Mouse (Mus musculus) spleen, embryonic (tissue): ENCODE measurements around the gene Ryr3.
"Not testable (repeated sequence)": the region's sequence is repeated elsewhere in the genome, so short reads cannot be mapped to it uniquely, and the experiment has no call there.

Experiments
- CTCF ChIA-PET: fragments of 350-600 bp; sonication (Branson Sonifier 250); formaldehyde crosslinking; loops from one replicate; lab custom pipeline; 2022; lab: Charles Lee

Ryr3 gene

GRCm38 (mm10) chr2:113104609-113105008, 112.3 kb downstream of the Ryr3 start:
- CTCF ChIA-PET: no interaction called here

DNA sequence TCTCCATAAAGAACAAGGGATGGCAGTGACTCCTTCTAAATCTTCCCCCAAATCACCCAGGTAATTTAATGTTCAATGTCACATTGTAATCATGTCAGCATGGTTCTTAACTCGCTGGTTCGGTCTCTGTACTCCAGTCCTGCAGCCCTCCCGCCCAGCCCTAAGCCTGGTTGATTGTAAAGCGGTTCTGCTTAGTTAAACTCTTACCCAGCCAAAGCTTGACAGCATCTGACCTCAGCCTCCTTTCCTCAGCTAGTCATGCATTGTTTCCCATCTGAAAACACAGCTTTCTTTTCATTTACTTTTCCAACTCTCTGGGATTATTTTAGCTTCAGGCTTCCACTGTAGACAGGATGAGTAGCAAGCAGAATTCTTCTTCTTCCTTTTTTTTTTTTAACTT, 121.7 kb downstream of the Ryr3 start:
- CTCF ChIA-PET: no interaction called here

DNA sequence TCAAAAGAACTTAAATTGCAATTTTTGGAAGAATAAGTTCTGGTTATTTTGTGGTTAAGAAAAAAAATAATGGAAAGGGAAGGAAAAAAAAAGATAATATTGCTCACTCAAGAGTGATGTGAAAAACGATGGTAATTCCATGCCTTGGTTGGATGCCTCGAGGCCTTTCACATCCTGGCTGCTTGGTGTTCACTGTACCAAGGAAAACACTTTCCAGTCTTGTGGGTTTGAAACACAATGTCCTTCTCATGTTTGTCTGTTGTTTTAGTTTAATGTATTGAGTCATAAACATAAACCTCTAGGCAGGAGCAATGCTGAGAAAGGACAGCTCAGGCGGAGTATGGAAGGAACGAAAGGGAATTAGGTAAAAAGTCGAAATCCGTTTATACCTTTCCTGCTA, 122.8 kb downstream of the Ryr3 start:
- CTCF ChIA-PET: no interaction called here

GRCm38 (mm10) chr2:113092756-113093155, 124.1 kb downstream of the Ryr3 start:
- CTCF ChIA-PET: no interaction called here

GRCm38 (mm10) chr2:113091316-113091715, 125.6 kb downstream of the Ryr3 start:
- CTCF ChIA-PET: not testable (repeated sequence)

DNA sequence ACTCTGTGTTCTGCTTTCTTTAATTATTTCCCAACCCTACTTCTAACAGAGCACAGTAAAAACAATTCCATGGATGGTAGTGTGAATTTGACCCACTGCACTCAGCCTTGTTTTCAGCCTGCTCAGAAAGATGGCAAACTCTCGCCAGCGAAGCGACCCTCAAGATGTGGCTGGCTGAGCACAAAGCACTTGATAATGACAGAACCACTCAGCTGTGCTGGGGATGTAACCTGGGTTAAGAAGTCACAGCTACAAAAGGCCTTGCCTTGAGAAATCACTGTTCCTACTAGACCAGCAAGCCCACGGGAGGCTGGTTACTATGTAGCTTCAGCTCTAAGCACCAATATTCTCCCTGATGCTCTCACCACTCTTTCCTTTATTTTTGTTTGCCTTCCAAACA, 140.5 kb downstream of the Ryr3 start:
- CTCF ChIA-PET: no interaction called here

DNA sequence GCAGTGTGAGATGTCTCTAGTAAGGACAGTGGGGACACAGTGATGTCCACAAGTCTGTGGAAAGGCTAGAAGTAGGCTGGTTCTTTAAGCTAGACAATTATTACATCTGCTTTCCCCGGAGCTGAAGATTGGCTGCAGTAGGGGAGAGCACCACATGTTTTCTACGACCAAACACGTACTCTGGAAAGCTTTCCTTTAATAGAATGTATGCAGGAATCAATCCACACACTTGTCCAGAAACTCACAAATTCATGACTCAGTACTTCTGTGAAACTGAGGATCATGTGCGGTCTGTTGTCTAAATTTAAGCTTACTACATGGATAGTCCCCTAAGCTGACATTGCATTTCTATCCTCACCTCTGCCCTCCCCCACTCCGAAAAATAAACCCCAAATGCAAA, 157.5 kb downstream of the Ryr3 start:
- CTCF ChIA-PET: no interaction called here

- CTCF ChIA-PET: no interaction called here
Measured at GRCm38 (mm10) chr2:113058914-113059313, 158.0 kb downstream of the Ryr3 start.

DNA sequence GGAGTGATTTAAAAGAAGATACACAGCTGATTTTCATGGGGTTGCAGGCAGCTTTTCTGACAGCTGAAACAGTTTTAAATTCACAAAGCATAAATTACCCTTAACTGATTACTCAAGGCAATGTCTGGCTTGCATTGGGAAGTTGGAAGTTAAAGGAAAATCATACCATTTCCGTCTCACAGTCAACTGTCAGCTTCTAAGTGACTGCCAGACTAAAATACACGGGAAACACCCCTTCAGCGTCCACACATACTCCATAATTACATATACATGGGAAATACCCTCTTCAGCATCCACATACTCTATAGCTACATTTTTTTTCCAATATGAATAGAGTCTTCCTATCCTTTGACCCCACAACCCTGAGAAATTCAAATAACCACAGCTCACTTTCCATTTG, 158.8 kb downstream of the Ryr3 start:
- CTCF ChIA-PET: no interaction called here

DNA sequence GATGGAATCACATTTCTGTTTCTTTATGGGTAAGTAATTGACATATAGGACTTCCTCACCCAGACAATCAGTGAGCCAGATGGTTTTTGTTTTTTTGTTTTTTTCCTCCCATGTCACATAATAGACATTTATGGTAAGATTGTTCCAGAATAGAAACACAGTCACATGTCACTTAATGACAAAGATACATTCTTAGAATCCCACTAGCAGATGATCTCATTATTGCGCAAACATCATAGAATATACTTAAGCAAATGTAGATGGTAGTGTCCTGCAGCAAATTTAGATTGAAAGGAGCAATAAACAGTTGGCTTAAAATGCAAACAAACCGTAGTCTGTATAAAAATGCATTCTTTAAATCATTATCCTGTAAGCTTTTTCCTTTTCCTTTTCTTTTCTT, 161.3 kb downstream of the Ryr3 start:
- CTCF ChIA-PET: no interaction called here

- CTCF ChIA-PET: no interaction called here
Measured at GRCm38 (mm10) chr2:113049831-113050230, 167.1 kb downstream of the Ryr3 start.

DNA sequence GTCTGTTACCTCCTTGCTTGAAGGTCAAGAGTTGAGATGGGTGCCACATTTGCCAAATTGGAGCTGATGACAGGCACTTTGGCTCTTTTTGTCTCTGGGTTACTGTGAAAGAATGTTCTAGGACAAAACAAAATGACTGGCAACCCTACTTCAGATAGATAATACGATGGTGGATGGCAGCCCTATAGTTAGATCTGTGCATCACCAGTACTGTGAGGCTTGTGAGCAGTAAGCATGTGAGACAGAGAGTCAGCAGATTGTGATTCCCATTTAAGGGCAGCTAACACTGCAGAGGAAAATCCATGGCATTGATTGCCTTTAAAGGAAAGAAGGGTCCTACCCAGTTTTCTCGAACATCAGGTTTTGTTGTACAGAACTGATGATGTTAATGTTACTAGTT, 180.3 kb downstream of the Ryr3 start:
- CTCF ChIA-PET: no interaction called here

- CTCF ChIA-PET: no interaction called here
Measured at GRCm38 (mm10) chr2:113030689-113031088, 186.2 kb downstream of the Ryr3 start.

DNA sequence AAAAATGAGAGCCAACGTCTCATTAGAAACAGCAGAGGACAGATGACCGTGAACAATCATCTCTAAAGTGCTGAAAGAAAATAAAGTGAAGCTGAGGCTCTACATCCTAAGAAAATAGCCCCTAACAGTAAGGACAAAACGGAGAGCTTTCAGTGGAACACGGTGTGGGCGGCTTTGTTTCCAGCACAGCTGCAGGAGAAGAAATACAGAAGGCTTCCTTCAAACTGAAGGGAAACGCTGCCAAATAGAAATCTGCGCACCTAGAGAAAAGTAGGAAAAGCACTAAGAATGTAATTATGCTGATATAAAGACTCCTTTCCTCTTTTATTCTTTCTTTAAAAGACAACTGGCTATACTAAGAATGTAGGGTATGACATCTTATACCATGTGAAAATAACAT, 197.0 kb downstream of the Ryr3 start:
- CTCF ChIA-PET: no interaction called here

- CTCF ChIA-PET: no interaction called here
Measured at GRCm38 (mm10) chr2:113018278-113018677, 198.6 kb downstream of the Ryr3 start.

DNA sequence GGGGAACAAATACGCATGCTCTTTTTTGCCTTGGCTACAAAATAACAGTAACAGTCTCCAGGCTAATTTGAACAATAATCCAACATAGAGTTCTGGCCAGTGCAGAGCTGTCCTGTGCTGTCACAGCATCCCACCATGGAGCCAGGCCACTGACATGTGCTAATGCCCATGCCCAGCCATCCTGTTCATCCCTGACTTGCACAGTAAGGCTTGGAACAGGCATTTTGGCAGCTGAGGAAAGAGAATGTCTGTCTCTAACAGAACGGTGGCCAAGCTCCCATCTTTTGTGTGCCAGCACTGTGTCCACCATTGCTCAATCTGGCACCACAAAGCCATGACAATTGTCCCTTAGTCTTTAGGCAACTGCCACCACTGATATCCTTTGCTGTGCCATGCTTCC, 200.7 kb downstream of the Ryr3 start:
- CTCF ChIA-PET: no interaction called here

GRCm38 (mm10) chr2:113008961-113009740, 207.7 kb downstream of the Ryr3 start:
- CTCF ChIA-PET: no interaction called here

DNA sequence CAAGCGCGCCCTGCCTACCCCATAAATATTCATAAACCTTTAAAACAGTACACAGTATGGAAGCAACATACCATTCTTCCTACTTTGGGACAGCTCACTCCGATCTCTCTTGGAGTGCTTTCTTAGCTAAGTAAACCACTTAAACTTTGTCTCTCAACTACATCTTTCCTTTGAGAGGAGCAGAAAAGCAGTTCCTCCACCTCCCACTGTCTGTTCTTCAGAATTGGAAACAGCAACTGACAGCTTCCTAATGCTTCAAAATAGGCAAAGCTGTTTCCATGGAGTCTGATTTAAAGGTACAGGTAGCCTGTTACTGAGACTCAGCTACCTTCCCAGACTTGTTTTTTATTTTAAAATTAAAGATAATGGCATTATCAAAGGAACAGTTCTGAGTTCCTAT, 218.4 kb downstream of the Ryr3 start:
- CTCF ChIA-PET: no interaction called here

DNA sequence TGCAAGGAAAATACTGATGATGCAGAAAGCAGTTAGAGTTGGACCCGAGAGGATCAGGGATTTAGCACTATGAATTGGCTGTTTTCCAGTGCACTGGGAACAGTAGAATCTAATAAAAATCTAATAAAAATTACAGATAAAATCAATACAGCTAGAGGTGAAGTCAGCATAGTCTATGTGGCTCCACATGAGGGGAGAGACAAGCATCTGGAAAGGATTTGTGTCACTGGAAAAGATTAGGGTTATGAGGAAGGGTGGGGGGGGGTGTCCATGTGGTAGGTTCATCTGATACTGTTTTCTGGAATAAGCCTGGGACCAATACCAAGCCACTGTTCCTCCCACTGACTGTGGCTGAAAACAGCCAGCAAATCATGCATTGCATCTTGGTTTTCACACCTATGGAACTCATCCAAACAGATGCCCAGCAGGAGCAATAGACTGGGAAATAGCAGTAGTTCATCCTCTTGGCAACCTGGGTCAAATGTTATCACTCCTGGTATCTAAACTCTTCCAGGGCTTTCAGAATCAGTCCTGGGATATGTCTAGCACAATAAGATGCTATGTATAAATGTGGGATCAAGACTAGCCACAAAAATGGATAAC, 233.9 kb downstream of the Ryr3 start:
- CTCF ChIA-PET: no interaction called here

DNA sequence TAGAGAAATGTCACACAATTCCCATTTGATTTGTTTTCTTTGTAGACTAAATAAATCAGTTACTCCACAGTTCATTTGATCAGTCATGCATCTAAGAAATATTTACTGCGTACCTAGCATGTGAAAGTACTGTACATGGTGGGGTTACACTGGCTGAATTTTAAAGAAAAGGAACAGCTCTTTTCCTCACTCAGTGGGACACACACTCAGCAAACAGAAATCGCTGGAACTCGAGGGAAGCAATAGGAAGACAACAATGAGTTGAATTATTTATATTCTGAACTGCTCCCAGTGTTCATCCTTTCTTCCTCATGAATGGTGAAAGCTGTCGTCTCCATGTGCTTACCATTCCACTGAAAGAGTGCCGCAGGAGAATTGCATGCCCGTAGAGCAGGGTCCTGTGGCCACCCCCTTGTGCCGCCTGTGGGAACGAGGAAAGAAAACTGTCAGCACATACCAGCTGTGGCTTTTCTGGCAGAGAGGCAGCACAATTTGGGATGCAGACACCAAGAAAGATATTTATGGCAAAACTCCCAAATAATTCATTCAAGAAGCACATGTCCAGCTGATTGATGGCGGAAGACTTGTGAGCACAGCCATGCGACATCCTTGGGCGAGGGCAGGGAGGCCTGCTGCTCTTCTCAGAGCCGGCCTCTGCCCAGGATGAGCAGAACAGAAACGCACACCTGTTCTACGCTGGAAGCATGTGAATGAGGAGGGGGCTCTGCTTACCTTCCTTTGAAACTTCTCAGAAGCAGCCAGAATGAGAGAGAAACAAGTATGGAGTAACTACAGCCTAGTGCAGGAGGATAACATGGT, 249.9 kb downstream of the Ryr3 start:
- CTCF ChIA-PET: no interaction called here

DNA sequence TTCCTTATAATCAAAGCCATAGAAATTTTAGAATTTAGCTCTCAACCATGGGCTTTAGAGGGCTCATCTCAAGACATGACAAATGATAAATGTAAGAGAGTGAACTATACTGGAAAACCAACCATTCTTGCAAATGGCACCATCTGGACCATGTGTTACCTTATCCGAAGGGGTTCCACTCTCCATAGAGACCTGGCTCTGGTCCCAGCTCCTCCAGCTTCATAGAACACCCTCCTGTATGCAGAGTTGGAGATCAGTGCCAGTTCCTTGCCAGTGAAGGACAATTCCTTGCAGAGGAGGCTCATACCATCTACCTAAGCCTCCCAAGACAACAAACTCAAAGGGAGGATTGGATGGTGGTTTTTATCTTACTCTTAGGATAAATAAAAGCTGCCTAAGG, 268.0 kb downstream of the Ryr3 start:
- CTCF ChIA-PET: no interaction called here

GRCm38 (mm10) chr2:112931776-112932175, 285.1 kb downstream of the Ryr3 start:
- CTCF ChIA-PET: no interaction called here

- CTCF ChIA-PET: no interaction called here
Measured at GRCm38 (mm10) chr2:112913796-112914195, 303.1 kb downstream of the Ryr3 start.
